Mouse (Mus musculus): ENCODE measurements around the gene Tfrc. TPM values are rescaled to one million over a fixed set of nuclear protein-coding genes. Genes with fewer than 3 reads are reported as not detected.

Gene Tfrc
- polyA plus RNA-seq (2017; shearing (Covaris generic)), result 10 to 100 TPM; 20.1 to 20.4 TPM

DNA sequence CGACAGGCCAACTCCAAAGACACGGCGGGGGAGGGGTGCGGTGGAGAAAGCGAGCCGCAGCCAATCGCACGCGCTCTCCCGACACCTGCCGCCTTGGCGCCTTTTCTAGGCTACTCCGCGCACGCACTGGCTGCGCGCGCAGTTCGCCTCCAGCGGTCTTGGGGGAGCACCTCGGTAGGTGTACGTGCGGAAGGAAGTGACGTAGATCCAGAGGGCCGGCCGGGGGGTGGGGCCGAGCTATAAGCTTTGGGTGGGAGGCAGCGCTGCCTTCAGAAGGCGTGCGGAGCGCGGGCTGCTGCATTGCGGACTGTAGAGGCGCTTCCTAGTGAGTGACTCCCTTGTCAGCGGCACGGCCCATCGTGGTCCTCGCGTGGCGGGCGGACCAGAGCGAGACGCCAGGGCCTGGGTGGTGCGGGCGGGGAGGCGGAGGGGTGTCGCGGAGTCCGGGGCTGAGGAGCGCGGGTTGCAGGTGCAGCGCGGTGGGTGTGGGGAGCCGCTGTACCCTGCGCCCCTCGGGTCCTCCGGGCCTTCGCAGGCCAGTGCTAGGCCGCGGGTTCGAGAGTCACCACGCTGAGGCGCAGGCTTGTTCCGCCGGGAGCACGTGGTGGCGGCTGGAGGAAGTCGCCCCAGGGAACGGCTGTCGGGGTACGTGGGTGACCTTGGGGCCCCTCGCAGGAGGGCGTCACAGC, at the start of gene Tfrc:
Gene Tfrc (plus strand): TSS at position 209 of the 689 bp plus-strand sequence.

GRCm38 (mm10) chr16:32643661-32644061, 34.9 kb downstream of the Tfrc start, which contains the start of gene Tnk2:
Tnk2 (plus strand) TSS chr16:32643874.

Other genes starting within 250 kb of the Tfrc start
- gene Tm4sf19, start 208.4 kb upstream of the Tfrc start, polyA plus RNA-seq (2017; shearing (Covaris generic)), result not detected
- 1 to 10 TPM; 2.8 to 6.4 TPM for gene Tctex1d2, start 189.2 kb upstream of the Tfrc start, polyA plus RNA-seq (2017; shearing (Covaris generic))
- 10 to 100 TPM; 13.0 to 14.8 TPM for gene Pcyt1a, start 178.0 kb upstream of the Tfrc start, polyA plus RNA-seq (2017; shearing (Covaris generic))
- gene Slc51a, start 121.0 kb upstream of the Tfrc start, polyA plus RNA-seq (2017; shearing (Covaris generic)), result not detected
- under 1 TPM; 0.40 to 0.95 TPM for gene Zdhhc19, start 112.7 kb upstream of the Tfrc start, polyA plus RNA-seq (2017; shearing (Covaris generic))
- gene Tnk2, start 35.0 kb downstream of the Tfrc start, polyA plus RNA-seq (2017; shearing (Covaris generic)), result 10 to 100 TPM; 21.6 to 26.5 TPM
- gene Muc4, start 127.0 kb downstream of the Tfrc start, polyA plus RNA-seq (2017; shearing (Covaris generic)), result 1 to 10 TPM in 1 of 2 experiments, under 1 TPM in 1; 0.23 to 1.3 TPM
- gene Muc20, start 188.5 kb downstream of the Tfrc start, polyA plus RNA-seq (2017; shearing (Covaris generic)), result under 1 TPM; 0.20 to 0.66 TPM
- gene Smbd1, start 201.6 kb downstream of the Tfrc start, polyA plus RNA-seq (2017; shearing (Covaris generic)), result not detected